Mouse (Mus musculus) C2C12 (cell line): Measurements from ENCODE around the gene Pgc. TPM values are rescaled to one million over a fixed set of nuclear protein-coding genes. Genes with fewer than 3 reads are reported as not detected.
A peak's percentile ranks its signal among the peaks of the same experiment; 100 is the strongest.

Experiments
- H3K27me3 ChIP-seq: one replicate; pipeline ENCODE4 v1.6.1; 2011; ENCODE audit not compliant: control insufficient read depth, insufficient read depth, insufficient read length
- H3K36me3 ChIP-seq: one replicate; pipeline ENCODE4 v1.6.1; 2011; ENCODE audit not compliant: control insufficient read depth, insufficient read depth
- H3K4me3 ChIP-seq: one replicate; pipeline ENCODE4 v1.5.1; 2011; ENCODE audit warnings: mild to moderate bottlenecking, control low read depth; ENCODE audit not compliant: poor library complexity, insufficient read depth, severe bottlenecking
- H3K79me2 ChIP-seq: one replicate; pipeline ENCODE4 v1.6.1; 2011; ENCODE audit not compliant: control insufficient read depth, insufficient read depth
- H3K79me3 ChIP-seq: one replicate; pipeline ENCODE4 v1.6.1; 2011; ENCODE audit warnings: low read depth, control low read depth
- H3ac ChIP-seq: one replicate; pipeline ENCODE3; 2011; ENCODE audit warnings: low read depth; ENCODE audit not compliant: control insufficient read depth, insufficient read length
- CEBPB ChIP-seq: IDR thresholded peaks from one replicate; pipeline ENCODE4 v1.6.1; 2011; ENCODE audit warnings: low read depth, mild to moderate bottlenecking, control low read depth, moderate library complexity
- CTCF ChIP-seq: IDR thresholded peaks from one replicate; pipeline ENCODE4 v1.5.1; 2011; ENCODE audit not compliant: control insufficient read depth, insufficient read depth, insufficient read length
- FOSL1 ChIP-seq: IDR thresholded peaks from one replicate; pipeline ENCODE4 v1.8.0; 2011; ENCODE audit warnings: mild to moderate bottlenecking, low read length; ENCODE audit not compliant: poor library complexity, insufficient read depth, severe bottlenecking
- MAX ChIP-seq: IDR thresholded peaks from one replicate; pipeline ENCODE4 v1.6.1; 2011; ENCODE audit warnings: mild to moderate bottlenecking, control low read depth
- MYOD1 ChIP-seq: IDR thresholded peaks from one replicate; pipeline ENCODE4 v1.6.1; 2011; ENCODE audit warnings: low read depth; ENCODE audit not compliant: control insufficient read depth, insufficient read length
- MYOG ChIP-seq: IDR thresholded peaks from one replicate; pipeline ENCODE4 v1.6.1; 2011; ENCODE audit not compliant: control insufficient read depth, insufficient read length; ENCODE audit errors: extremely low read depth
- USF1 ChIP-seq: IDR thresholded peaks from one replicate; pipeline ENCODE4 v1.6.1; 2011; ENCODE audit warnings: low read depth, mild to moderate bottlenecking, control low read depth, moderate library complexity
- polyA plus RNA-seq: library from polyadenylated mRNA; unstranded; fragments of >200 nt; fragmentation: generic; extraction: Trizol; gene quantifications from one replicate; pipeline ENCODE4 v1.2.1, GENCODE M21; 2012; ENCODE audit warnings: missing spikeins

Gene Pgc
- polyA plus RNA-seq, 1 experiment = not detected

DNA sequence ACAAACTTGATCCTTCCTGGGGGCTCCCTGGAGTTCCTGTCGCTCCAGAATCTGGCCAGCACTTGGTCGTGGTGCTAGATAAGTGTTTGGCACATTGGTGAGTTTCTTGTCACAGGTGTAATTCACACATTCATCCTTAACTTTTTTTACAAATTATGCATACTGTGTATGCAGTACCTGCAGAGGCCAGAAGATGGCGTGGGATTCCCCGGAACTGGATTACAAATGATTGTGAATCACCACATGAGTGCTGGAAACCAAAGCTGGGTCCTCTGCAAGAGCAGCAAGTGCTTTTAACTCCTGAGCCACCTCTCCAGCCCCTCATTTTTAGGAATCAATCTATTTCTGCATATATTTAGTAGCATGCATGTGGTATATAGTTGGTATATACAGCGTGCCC lies 25.2 kb downstream of the Pgc start:
- TF ChIP-seq CTCF = no peak
- TF ChIP-seq MAX = no peak
- no peak for TF ChIP-seq MYOG
- no peak for TF ChIP-seq MYOD1
- TF ChIP-seq CEBPB = no peak
- TF ChIP-seq FOSL1 = no peak
- no peak for TF ChIP-seq USF1
- Histone ChIP-seq H3ac (no peak overlapping the region), H3K79me2 (no peaks in the 10 kb centered on the region), H3K36me3 (no peaks in the 10 kb centered on the region), H3K4me3 (no peak overlapping the region), H3K79me3 (no peaks in the 10 kb centered on the region), H3K27me3 (no peaks in the 10 kb centered on the region)

DNA sequence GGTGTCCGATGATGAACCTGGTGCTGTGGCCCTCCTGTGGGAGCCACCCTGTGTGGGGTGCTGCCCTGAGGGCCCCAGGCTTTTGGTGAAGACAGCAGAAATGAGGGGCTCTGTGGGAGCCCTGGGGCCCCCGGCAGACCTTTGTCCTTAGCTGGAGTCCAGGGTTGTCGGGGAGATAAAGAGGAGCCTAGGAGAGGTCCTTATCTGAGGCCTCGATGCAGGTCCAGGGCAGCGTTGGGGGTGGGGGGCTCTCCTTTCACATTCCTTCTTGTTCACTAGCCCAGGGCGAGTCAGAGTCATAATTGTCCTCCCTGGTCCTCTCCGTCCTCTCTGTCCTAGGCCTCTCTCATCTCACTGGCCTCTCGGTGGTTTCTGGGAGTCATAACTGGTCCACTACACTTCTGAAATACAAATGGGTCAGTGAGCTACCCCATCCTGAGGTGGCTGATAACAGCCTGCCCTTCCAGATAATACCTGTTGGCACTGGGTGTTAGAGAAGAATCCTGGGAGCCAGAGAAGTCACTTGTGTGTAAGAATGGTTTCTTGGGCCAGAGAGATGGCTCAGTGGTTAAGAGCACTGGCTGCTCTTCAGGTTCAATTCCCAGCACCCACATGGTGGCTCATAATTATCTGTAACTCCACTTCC lies 26.6 kb downstream of the Pgc start:
- Histone ChIP-seq H3K4me3 (no peak overlapping the region), H3ac (no peak overlapping the region), H3K36me3 (no peaks in the 10 kb centered on the region), H3K79me3 (no peaks in the 10 kb centered on the region), H3K27me3 (no peaks in the 10 kb centered on the region), H3K79me2 (no peaks in the 10 kb centered on the region)
- TF ChIP-seq FOSL1 (no peak), MYOG (no peak), USF1 (no peak), MYOD1 (no peak), CTCF (no peak), MAX (no peak), CEBPB (no peak)

DNA sequence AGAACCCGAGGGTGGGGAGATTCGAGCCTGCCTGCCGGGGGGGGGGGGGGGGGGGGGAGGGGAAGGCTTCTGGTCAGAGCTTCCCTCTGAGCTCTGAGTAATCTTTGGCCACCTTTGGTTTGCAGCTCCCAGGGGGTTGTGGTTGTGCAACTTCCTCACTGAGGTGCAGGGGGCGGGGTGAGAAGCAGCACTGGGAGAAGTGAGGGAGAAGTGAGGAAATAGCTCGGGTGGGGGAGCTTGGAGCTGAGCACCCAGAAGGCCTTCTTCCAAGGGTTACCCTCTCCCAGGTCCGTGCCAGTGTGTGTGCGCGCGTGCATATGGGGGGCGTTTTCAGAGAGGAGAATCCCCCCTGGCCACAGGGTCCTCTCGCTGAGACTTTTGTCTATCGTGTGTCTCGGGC lies 27.6 kb downstream of the Pgc start:
- H3K27me3 ChIP-seq = no peaks in the 10 kb centered on the region
- H3ac ChIP-seq = no peak overlapping the region
- peak; percentile 95 for TF ChIP-seq CEBPB
- TF ChIP-seq MYOD1 = no peak
- no peak overlapping the region for H3K4me3 ChIP-seq
- no peaks in the 10 kb centered on the region for H3K79me3 ChIP-seq
- H3K79me2 ChIP-seq = no peaks in the 10 kb centered on the region
- no peaks in the 10 kb centered on the region for H3K36me3 ChIP-seq

DNA sequence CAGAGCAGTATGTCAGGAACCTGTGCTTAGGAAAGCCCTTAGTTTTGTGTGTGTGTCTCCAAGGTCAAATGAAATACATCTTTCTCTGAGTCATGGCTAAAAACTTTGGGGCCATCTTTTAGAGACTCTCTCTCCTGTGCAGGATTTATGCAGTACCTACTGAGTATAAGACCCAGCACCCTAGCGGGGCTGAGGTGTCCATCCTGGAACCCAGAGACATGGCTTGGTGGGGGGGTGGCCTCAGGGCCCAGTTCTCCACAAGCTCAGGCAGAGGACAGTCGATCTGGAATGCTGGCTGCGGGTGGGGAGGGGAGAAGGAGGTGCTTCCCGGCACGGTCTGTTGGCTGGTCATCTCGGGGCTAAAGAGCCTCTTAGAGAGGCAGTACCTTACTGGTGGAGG lies 29.7 kb downstream of the Pgc start:
- Histone ChIP-seq H3K79me3 (no peaks in the 10 kb centered on the region), H3K4me3 (no peak overlapping the region), H3ac (no peak overlapping the region), H3K27me3 (no peaks in the 10 kb centered on the region), H3K36me3 (no peaks in the 10 kb centered on the region), H3K79me2 (no peaks in the 10 kb centered on the region)
- TF ChIP-seq USF1 = no peak
- no peak for TF ChIP-seq MAX
- no peak for TF ChIP-seq CTCF
- no peak for TF ChIP-seq FOSL1
- TF ChIP-seq MYOD1 = no peak
- no peak for TF ChIP-seq CEBPB
- no peak for TF ChIP-seq MYOG

DNA sequence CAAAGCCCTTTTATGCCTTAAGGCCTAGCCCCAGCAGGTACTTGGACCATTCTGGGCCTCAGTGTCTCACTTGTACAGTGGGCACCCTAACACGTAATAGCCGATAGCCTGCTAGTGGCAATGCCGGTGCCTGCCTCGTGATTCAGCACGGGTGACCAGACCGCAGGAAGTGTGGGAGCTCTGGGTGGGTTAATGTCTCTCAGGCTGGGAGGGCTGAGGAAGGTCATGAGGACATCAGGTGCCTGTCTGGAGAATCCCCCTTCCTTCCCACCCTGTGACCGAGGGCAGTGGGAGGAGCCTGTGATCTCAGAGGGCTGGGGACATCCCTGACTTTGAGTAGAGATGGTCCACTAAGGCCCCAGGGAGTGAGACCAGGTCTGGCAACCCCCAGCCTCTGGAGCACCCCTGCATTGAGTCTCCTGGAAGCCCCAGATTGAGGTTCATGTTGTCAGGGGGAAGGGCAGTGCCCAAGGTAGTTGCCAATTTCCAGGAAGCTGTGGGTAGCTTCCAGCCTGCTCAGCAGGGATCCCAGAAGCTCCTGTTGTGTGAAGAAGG lies 30.5 kb downstream of the Pgc start:
- no peak overlapping the region for H3ac ChIP-seq
- no peaks in the 10 kb centered on the region for H3K27me3 ChIP-seq
- H3K36me3 ChIP-seq = no peaks in the 10 kb centered on the region
- no peaks in the 10 kb centered on the region for H3K79me3 ChIP-seq
- no peaks in the 10 kb centered on the region for H3K79me2 ChIP-seq
- H3K4me3 ChIP-seq = no peak overlapping the region
- TF ChIP-seq MYOG (no peak), FOSL1 (no peak), USF1 (no peak), CEBPB (no peak), MAX (no peak), CTCF (no peak)

DNA sequence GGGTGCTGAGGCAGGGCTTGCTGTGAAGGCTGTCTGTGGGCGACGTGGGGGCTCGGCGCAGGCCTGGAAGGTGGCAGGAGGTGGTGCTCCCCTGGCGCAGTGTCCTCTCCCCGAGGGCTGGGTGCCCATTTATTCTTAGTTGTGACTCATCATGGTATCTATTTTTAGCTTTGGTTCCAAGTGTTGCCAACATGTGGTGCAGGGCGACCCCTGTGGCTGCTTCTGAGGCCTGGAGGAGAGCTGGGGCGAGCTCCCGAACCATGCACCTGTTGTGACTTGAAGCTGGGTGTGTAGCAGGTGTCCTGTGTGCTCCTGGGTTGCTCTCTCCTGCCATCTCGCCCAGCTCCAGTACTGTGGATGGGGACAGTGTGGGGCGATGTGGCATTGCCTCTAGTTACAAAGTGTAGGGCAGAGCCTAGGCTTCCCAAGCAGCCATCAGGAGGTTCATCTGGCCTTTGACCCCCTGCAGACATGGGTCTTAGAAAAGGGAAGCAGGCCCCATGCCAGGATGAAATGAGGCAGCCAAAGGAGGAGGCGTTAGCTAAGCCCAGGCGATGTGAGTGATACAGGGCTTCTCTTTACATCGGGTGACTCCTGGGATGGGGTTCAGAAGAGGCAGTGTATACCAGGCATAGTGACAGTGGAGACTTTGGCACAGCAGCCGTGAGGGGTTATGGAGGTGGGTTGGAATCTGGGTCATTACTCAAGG lies 33.2 kb downstream of the Pgc start:
- Histone ChIP-seq H3K27me3 (no peaks in the 10 kb centered on the region), H3K79me3 (no peaks in the 10 kb centered on the region), H3K79me2 (no peaks in the 10 kb centered on the region), H3K36me3 (no peaks in the 10 kb centered on the region), H3ac (no peak overlapping the region), H3K4me3 (no peak overlapping the region)
- TF ChIP-seq MYOG (no peak), CTCF (peak; percentile 39), MYOD1 (peak; percentile 72), MAX (no peak), FOSL1 (peak; percentile 6), USF1 (no peak), CEBPB (no peak)
